Mouse (Mus musculus): ENCODE measurements around the gene Slc2a12. TPM values are rescaled to one million over a fixed set of nuclear protein-coding genes. Genes with fewer than 3 reads are reported as not detected.

The Slc2a12 gene
- 3.5 TPM for polyA plus RNA-seq (2014; fragmentation: Illumina TruSeq; extraction: RNeasy Lipid Tissue Mini Kit (QIAGEN cat#74804); ENCODE audit: insufficient read depth, low read depth, low replicate concordance)

GRCm38 (mm10) chr10:22644853-22645491 is at the start of gene Slc2a12:
TSS of gene Slc2a12 (plus strand) at chr10:22645011.

DNA sequence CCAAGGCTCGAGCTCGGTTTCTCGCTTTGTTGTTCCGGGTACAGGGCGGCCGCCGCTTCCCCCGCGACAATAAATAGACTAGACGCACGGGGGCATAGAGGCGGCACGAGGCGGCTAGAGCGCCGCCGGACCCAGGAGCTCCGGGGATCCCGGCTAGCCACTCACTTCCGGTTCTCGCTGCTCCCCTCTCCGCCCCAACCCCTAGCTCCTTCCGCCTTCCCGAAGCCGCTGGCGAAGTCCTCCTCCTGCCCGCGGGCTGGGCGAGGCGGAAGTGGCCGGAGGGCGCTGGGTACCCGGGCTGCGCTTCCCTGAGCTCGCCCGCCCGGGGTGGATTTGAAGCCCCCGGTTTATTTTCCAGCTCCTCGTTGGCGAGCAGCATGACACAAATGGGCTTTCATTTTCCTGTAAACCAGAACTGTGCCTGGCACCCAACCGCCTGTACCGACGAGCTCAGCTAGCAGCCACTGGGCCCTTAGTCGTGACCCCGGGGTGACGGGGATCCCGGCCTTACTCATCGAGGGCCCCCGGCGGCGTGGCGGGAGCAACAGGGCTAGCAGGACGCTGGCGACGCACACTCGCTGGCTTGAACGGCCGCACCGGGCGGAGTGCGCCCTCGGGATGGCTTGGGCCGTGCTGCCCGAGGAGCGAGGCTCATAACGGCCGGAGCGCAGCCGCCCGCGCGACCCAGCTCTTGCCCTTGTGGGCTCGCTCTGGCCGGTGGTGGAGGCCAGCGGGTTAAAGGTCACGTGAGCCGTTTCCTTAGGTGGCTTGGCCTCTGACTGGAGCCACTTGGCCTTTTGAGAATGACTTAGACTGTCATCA is 86.7 kb downstream of the Slc2a12 start, which contains the start of gene Tbpl1:
Gene Tbpl1 (minus strand): TSS at position 667 of the 822 bp plus-strand sequence.

Other genes with a start within 250 kb of the Slc2a12 start
- gene Tbpl1, start 86.9 kb downstream of the Slc2a12 start, polyA plus RNA-seq (2014; fragmentation: Illumina TruSeq; extraction: RNeasy Lipid Tissue Mini Kit (QIAGEN cat#74804); ENCODE audit: insufficient read depth, low read depth, low replicate concordance): 20.4 TPM
- 161 TPM for gene Tcf21, start 175.2 kb downstream of the Slc2a12 start, polyA plus RNA-seq (2014; fragmentation: Illumina TruSeq; extraction: RNeasy Lipid Tissue Mini Kit (QIAGEN cat#74804); ENCODE audit: insufficient read depth, low read depth, low replicate concordance)